ENCODE assay signal across 8 mouse cellular contexts in genomic region chr4:47419268-47419973, GRCm38 (mm10). TPM values are rescaled to one million over a fixed set of nuclear protein-coding genes. Genes with fewer than 3 reads are reported as not detected.
A peak's percentile ranks its signal among the peaks of the same experiment; 100 is the strongest.
DNase-seq lines count a peak whose midpoint lies in the region; ATAC-seq and TF ChIP-seq lines count a peak whose summit lies in the region.

No protein-coding gene starts in this region.

- H3K9ac ChIP-seq in embryonic facial prominence, embryonic 13.5 days: no peak overlapping the region
- no peak overlapping the region for H3K9ac ChIP-seq in limb, embryonic 14.5 days (ENCODE audit: low read depth, low read length, severe bottlenecking)

- peak; percentile 86 for DNase-seq in heart, adult 11 months
- DNase-seq in heart, adult 9 months (ENCODE audit: low spot score in 2 of 2): no peak
- DNase-seq in right cerebral cortex, postnatal 14 days: peak; percentile 25
- DNase-seq in right cerebral cortex, adult 18-20 months: no peak
- DNase-seq in limb, embryonic 14.5 days (ENCODE audit: low spot score): peak; percentile 77
- no peak for DNase-seq in spleen, adult 12 weeks (ENCODE audit: low spot score)
- no peak for DNase-seq in frontal cortex, adult 2 months (ENCODE audit: extremely low spot score in 1 of 2, low spot score in 1 of 2)

- H3K4me1 ChIP-seq in embryonic facial prominence, embryonic 13.5 days: peaks cover 7% of the 10 kb centered on the region; the same call in 1 of the 2 replicates
- no peaks in the 10 kb centered on the region; the same call in 1 of the 2 replicates for H3K4me1 ChIP-seq in limb, embryonic 14.5 days (ENCODE audit: control insufficient read depth, insufficient read depth, low read length)

- TF ChIP-seq POLR2A in limb, embryonic 14.5 days (IDR thresholded peaks at IDR 0.05; ENCODE audit: borderline replicate concordance, extremely low read depth, insufficient read depth, insufficient read length): no peak

- peak overlapping the region; percentile 35; the same call in 1 of the 2 replicates for H3K4me2 ChIP-seq in embryonic facial prominence, embryonic 13.5 days
- no peak overlapping the region; the same call in 1 of the 2 replicates for H3K4me2 ChIP-seq in limb, embryonic 14.5 days (replicated peaks; ENCODE audit: low read depth, low read length, severe bottlenecking)

- H3K9me3 ChIP-seq in embryonic facial prominence, embryonic 13.5 days: no peaks in the 10 kb centered on the region
- H3K9me3 ChIP-seq in limb, embryonic 14.5 days (ENCODE audit: control insufficient read depth, low read length): no peaks in the 10 kb centered on the region

- 23% methylated on average over 9 of the region's 9 CpGs for WGBS in embryonic facial prominence, embryonic 13.5 days
- 25% methylated on average over 9 of the region's 9 CpGs for WGBS in limb, embryonic 14.5 days

- H3K4me3 ChIP-seq in embryonic facial prominence, embryonic 13.5 days: no peak overlapping the region
- no peak overlapping the region for H3K4me3 ChIP-seq in limb, embryonic 14.5 days (replicated peaks; ENCODE audit: low read length)

- no peak overlapping the region for H3K27ac ChIP-seq in embryonic facial prominence, embryonic 13.5 days
- no peak overlapping the region for H3K27ac ChIP-seq in limb, embryonic 14.5 days (replicated peaks; ENCODE audit: low read depth, low read length)

- no peaks in the 10 kb centered on the region for H3K27me3 ChIP-seq in embryonic facial prominence, embryonic 13.5 days
- no peaks in the 10 kb centered on the region for H3K27me3 ChIP-seq in limb, embryonic 14.5 days (ENCODE audit: control insufficient read depth, insufficient read depth, low read length)

- no peak for ATAC-seq in embryonic facial prominence, embryonic 13.5 days (ENCODE audit: insufficient number of reproducible peaks, insufficient read depth, low FRiP score, low TSS enrichment, low read depth)
- no peak for ATAC-seq in limb, embryonic 14.5 days (ENCODE audit: low FRiP score, low read depth)

- H3K36me3 ChIP-seq in embryonic facial prominence, embryonic 13.5 days: peaks cover 7% of the 10 kb centered on the region; the same call in 1 of the 2 replicates
- peaks cover 4% of the 10 kb centered on the region; the same call in 1 of the 2 replicates for H3K36me3 ChIP-seq in limb, embryonic 14.5 days (ENCODE audit: control insufficient read depth, insufficient read depth, low read length)

RNA-seq across cellular contexts. Expression of gene Alg2, which starts 54.7 kb away (rescaled TPM):
- 82.7 and 83.3 TPM in 2 replicates for polyA plus RNA-seq in embryonic facial prominence, embryonic 13.5 days (2015; fragmentation: Nextera tagmentation; extraction: Ambion mirVana)
- polyA plus RNA-seq in limb, embryonic 14.5 days (2012; rRNA removed): 37.3 and 42.3 TPM in 2 replicates
- 68.1 and 74.0 TPM in 2 replicates for polyA plus RNA-seq in limb, embryonic 14.5 days (2014; fragmentation: Nextera tagmentation; extraction: Ambion mirVana)
- polyA plus RNA-seq in frontal cortex, adult 2 months (2012; rRNA removed): 71.6 and 84.6 TPM in 2 replicates

RNA-seq across cellular contexts. Expression of gene Sec61b, which starts 55.0 kb away (rescaled TPM):
- polyA plus RNA-seq in embryonic facial prominence, embryonic 13.5 days (2015; fragmentation: Nextera tagmentation; extraction: Ambion mirVana): 383 and 447 TPM in 2 replicates
- 421 and 423 TPM in 2 replicates for polyA plus RNA-seq in limb, embryonic 14.5 days (2012; rRNA removed)
- 432 and 473 TPM in 2 replicates for polyA plus RNA-seq in limb, embryonic 14.5 days (2014; fragmentation: Nextera tagmentation; extraction: Ambion mirVana)
- 69.2 and 72.9 TPM in 2 replicates for polyA plus RNA-seq in frontal cortex, adult 2 months (2012; rRNA removed)

Comparison
In these comparisons a context has a peak if more than half of its experiments do, and no peak if none do; other contexts are left out.
1. DNase-seq: peak in heart, adult 11 months (single experiment), right cerebral cortex, postnatal 14 days (single experiment) and limb, embryonic 14.5 days (single experiment); none in heart, adult 9 months (0 of 2), right cerebral cortex, adult 18-20 months (single experiment), spleen, adult 12 weeks (single experiment) and frontal cortex, adult 2 months (0 of 2).